Mouse (Mus musculus): Measurements from ENCODE around the gene Csrp2. TPM values are rescaled to one million over a fixed set of nuclear protein-coding genes. Genes with fewer than 3 reads are reported as not detected.

Gene Csrp2
- polyA plus RNA-seq, 1 experiment from 2014 or later, result 218 TPM

Other genes starting within 250 kb of the Csrp2 start
- 8.3 and 9.1 TPM in 2 replicates for gene E2f7, start 174.3 kb upstream of the Csrp2 start, polyA plus RNA-seq (2014; fragmentation: Nextera tagmentation; extraction: Ambion mirVana)
- gene Zdhhc17, start 90.4 kb downstream of the Csrp2 start, polyA plus RNA-seq (2014; fragmentation: Nextera tagmentation; extraction: Ambion mirVana), result 54.2 and 64.3 TPM in 2 replicates
- gene Osbpl8, start 245.0 kb downstream of the Csrp2 start, polyA plus RNA-seq (2014; fragmentation: Nextera tagmentation; extraction: Ambion mirVana), result 12.9 and 17.4 TPM in 2 replicates

Measured in forebrain, embryonic 14.5 days (tissue).